In genomic region chr12:107742641-107743040, GRCm38 (mm10) we compare ENCODE assay signal across 21 mouse cellular contexts.
DNase-seq lines count a peak whose midpoint lies in the region; ATAC-seq and TF ChIP-seq lines count a peak whose summit lies in the region.
"Had no signal": no experiment of that assay in that cellular context is flagged by ENCODE, and none has a peak within 500 bp of the region (broad histone marks: within the 10 kb centered on the region; RNA-seq: fewer than 3 reads in every experiment).

No protein-coding gene starts in this region.

- 0 out of 2 replicates have a peak, but pooled peaks cover 6% of the 10 kb centered on the region for H3K4me1 ChIP-seq in embryonic facial prominence, embryonic 12.5 days
- H3K4me1 ChIP-seq in embryonic facial prominence, embryonic 10.5 days = peaks cover 11% of the 10 kb centered on the region
- 0 out of 2 replicates have a peak, but pooled peaks cover 8% of the 10 kb centered on the region for H3K4me1 ChIP-seq in forebrain, embryonic 14.5 days (ENCODE audit: control insufficient read depth, insufficient read depth, low read length)
- peaks cover 14% of the 10 kb centered on the region for H3K4me1 ChIP-seq in limb, embryonic 13.5 days
- H3K4me1 ChIP-seq: heart, embryonic 10.5 days; midbrain, embryonic 10.5 days had no signal

- no peak overlapping the region for H3K4me3 ChIP-seq in embryonic facial prominence, embryonic 12.5 days
- no peak overlapping the region for H3K4me3 ChIP-seq in embryonic facial prominence, embryonic 10.5 days
- peak overlapping the region; percentile 11; the same call in 1 of the 2 replicates for H3K4me3 ChIP-seq in layer of hippocampus, adult 2 months
- H3K4me3 ChIP-seq in forebrain, embryonic 14.5 days (ENCODE audit: low read depth, low read length) = no peak overlapping the region
- no peak overlapping the region for H3K4me3 ChIP-seq in limb, embryonic 13.5 days
- H3K4me3 ChIP-seq: erythroblast, embryonic 14.5 days; gastrocnemius, adult 2 months; heart, embryonic 10.5 days; midbrain, embryonic 10.5 days; neural tube, embryonic 15.5 days had no signal

- no peak overlapping the region for H3K9ac ChIP-seq in embryonic facial prominence, embryonic 12.5 days
- no peak overlapping the region for H3K9ac ChIP-seq in forebrain, embryonic 14.5 days (ENCODE audit: low read length)
- H3K9ac ChIP-seq in limb, embryonic 13.5 days = no peak overlapping the region
- H3K9ac ChIP-seq: liver, postnatal 0 days; neural tube, embryonic 15.5 days had no signal

- 58% methylated on average over 13 of the region's 13 CpGs for WGBS in embryonic facial prominence, embryonic 12.5 days
- 81% methylated on average over 13 of the region's 13 CpGs for WGBS in embryonic facial prominence, embryonic 10.5 days
- 17% methylated on average over 13 of the region's 13 CpGs for WGBS in forebrain, embryonic 14.5 days
- 45% methylated on average over 13 of the region's 13 CpGs for WGBS in limb, embryonic 13.5 days

- peak overlapping the region; percentile 12; the same call in 1 of the 2 replicates for H3K4me2 ChIP-seq in embryonic facial prominence, embryonic 12.5 days (replicated peaks)
- peak overlapping the region; percentile 24; the same call in 1 of the 2 replicates for H3K4me2 ChIP-seq in forebrain, embryonic 14.5 days (ENCODE audit: low read length)
- peak overlapping the region; percentile 45 for H3K4me2 ChIP-seq in limb, embryonic 13.5 days (replicated peaks)
- H3K4me2 ChIP-seq: neural tube, embryonic 15.5 days had no signal

- H3K9me3 ChIP-seq in embryonic facial prominence, embryonic 12.5 days = no peaks in the 10 kb centered on the region
- H3K9me3 ChIP-seq in embryonic facial prominence, embryonic 10.5 days = no peaks in the 10 kb centered on the region
- no peaks in the 10 kb centered on the region for H3K9me3 ChIP-seq in forebrain, embryonic 14.5 days (replicated peaks; ENCODE audit: control insufficient read depth, low read length)
- H3K9me3 ChIP-seq in limb, embryonic 13.5 days = no peaks in the 10 kb centered on the region
- H3K9me3 ChIP-seq: heart, embryonic 10.5 days; midbrain, embryonic 10.5 days; neural tube, embryonic 15.5 days had no signal

- no peak for TF ChIP-seq CTCF in layer of hippocampus, adult 2 months (conservative IDR thresholded peaks at IDR 0.05)

- no peak for ATAC-seq in embryonic facial prominence, embryonic 12.5 days (ENCODE audit: insufficient number of reproducible peaks, insufficient read depth, low FRiP score, low TSS enrichment)
- ATAC-seq in forebrain, embryonic 14.5 days = no peak
- no peak for ATAC-seq in limb, embryonic 13.5 days (ENCODE audit: low FRiP score, low read depth)
- ATAC-seq: activated CD4-positive, CD25-positive, alpha-beta regulatory T cell, adult 4 months; liver, postnatal 0 days; lung, postnatal 0 days had no signal

- H3K27me3 ChIP-seq in embryonic facial prominence, embryonic 12.5 days = no peaks in the 10 kb centered on the region
- no peaks in the 10 kb centered on the region for H3K27me3 ChIP-seq in embryonic facial prominence, embryonic 10.5 days (replicated peaks; ENCODE audit: low read depth, poor library complexity, severe bottlenecking)
- H3K27me3 ChIP-seq in forebrain, embryonic 14.5 days (replicated peaks; ENCODE audit: control insufficient read depth, insufficient read depth, low read length) = no peaks in the 10 kb centered on the region
- H3K27me3 ChIP-seq in limb, embryonic 13.5 days = 0 out of 2 replicates have a peak, but pooled peaks cover 3% of the 10 kb centered on the region
- H3K27me3 ChIP-seq: neural tube, embryonic 15.5 days had no signal

- H3K36me3 ChIP-seq in embryonic facial prominence, embryonic 12.5 days = no peaks in the 10 kb centered on the region
- H3K36me3 ChIP-seq in embryonic facial prominence, embryonic 10.5 days (replicated peaks) = no peaks in the 10 kb centered on the region
- H3K36me3 ChIP-seq in forebrain, embryonic 14.5 days (ENCODE audit: control insufficient read depth, insufficient read depth, low read length) = no peaks in the 10 kb centered on the region
- H3K36me3 ChIP-seq in limb, embryonic 13.5 days = no peaks in the 10 kb centered on the region
- H3K36me3 ChIP-seq: heart, embryonic 10.5 days; midbrain, embryonic 10.5 days; neural tube, embryonic 15.5 days had no signal

- no peak overlapping the region for H3K27ac ChIP-seq in embryonic facial prominence, embryonic 12.5 days
- no peak overlapping the region for H3K27ac ChIP-seq in embryonic facial prominence, embryonic 10.5 days (replicated peaks)
- H3K27ac ChIP-seq in layer of hippocampus, adult 2 months = no peak overlapping the region
- H3K27ac ChIP-seq in forebrain, embryonic 14.5 days (ENCODE audit: low read depth, low read length) = no peak overlapping the region
- H3K27ac ChIP-seq in limb, embryonic 13.5 days = no peak overlapping the region
- H3K27ac ChIP-seq: gastrocnemius, adult 2 months; heart, embryonic 10.5 days; midbrain, embryonic 10.5 days; neural tube, embryonic 15.5 days had no signal

- no peak for DNase-seq in embryonic facial prominence, embryonic 10.5 days (ENCODE audit: low spot score)
- DNase-seq in layer of hippocampus, adult 2 months (ENCODE audit: low spot score in 2 of 2) = no peak
- DNase-seq in layer of hippocampus, adult 8-10 months (ENCODE audit: low spot score in 2 of 2) = no peak
- peak; percentile 42 for DNase-seq in forebrain, embryonic 14.5 days (ENCODE audit: low spot score)
- no peak for DNase-seq in thymus, postnatal 36 days
- no peak for DNase-seq in urinary bladder, postnatal 36 days (ENCODE audit: low spot score in 2 of 2)
- DNase-seq: adrenal gland, adult 8-10 months; cerebellum, adult 8-10 months; cerebellum, postnatal 36 days; gastrocnemius, adult 2 months; kidney, adult 8-10 months; kidney, postnatal 14 days; liver, postnatal 0 days had no signal
